Mouse (Mus musculus): ENCODE measurements around the gene Fbxl15. TPM values are rescaled to one million over a fixed set of nuclear protein-coding genes. Genes with fewer than 3 reads are reported as not detected.
A peak's percentile ranks its signal among the peaks of the same experiment; 100 is the strongest.

Fbxl15 gene
- total and polyA plus RNA-seq, 2 experiments from 2014 or later: 55.2 to 57.8 TPM

DNA sequence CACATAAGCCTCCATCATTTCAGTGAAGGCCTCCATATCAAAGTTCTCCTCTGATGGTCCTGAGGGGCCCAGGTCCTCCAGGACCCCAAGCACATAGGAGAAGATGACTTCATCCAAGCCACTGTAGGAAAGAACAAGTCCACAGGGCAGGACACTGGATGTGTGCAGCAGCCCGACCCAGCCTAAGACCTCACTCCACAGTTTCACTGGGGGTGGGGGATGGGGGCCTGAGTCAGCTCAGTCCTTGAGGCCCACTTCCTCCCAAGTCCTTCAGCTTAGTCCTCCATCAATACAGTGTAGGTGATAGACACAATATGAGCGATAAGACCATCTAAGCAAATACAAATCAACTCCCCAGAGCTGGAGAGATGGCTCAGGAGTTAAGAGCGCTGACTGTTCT lies 4.0 kb downstream of the Fbxl15 start:
- no peak overlapping the region for H3K9ac ChIP-seq (replicated peaks; ENCODE audit: low read length, poor library complexity, severe bottlenecking)
- TF ChIP-seq CTCF (IDR thresholded peaks at IDR 0.05): no peak
- H3K4me1 ChIP-seq (ENCODE audit: insufficient read depth, low read length): no peaks in the 10 kb centered on the region; the same call in 1 of the 2 replicates
- no peak for DNase-seq (ENCODE audit: low spot score)
- H3K27me3 ChIP-seq (ENCODE audit: insufficient read depth, low read length): no peaks in the 10 kb centered on the region
- H3K4me2 ChIP-seq (ENCODE audit: low read depth, low read length, poor library complexity, severe bottlenecking): no peak overlapping the region
- H3K36me3 ChIP-seq (ENCODE audit: insufficient read depth, low read length): peaks cover 26% of the 10 kb centered on the region
- no peak for ATAC-seq (ENCODE audit: low FRiP score)
- no peaks in the 10 kb centered on the region for H3K9me3 ChIP-seq (ENCODE audit: low read length)
- no peak overlapping the region for H3K4me3 ChIP-seq (ENCODE audit: low read depth, low read length)
- no peak overlapping the region for H3K27ac ChIP-seq (ENCODE audit: low read depth, low read length)
- WGBS: 87% methylated on average over 3 of the region's 3 CpGs

DNA sequence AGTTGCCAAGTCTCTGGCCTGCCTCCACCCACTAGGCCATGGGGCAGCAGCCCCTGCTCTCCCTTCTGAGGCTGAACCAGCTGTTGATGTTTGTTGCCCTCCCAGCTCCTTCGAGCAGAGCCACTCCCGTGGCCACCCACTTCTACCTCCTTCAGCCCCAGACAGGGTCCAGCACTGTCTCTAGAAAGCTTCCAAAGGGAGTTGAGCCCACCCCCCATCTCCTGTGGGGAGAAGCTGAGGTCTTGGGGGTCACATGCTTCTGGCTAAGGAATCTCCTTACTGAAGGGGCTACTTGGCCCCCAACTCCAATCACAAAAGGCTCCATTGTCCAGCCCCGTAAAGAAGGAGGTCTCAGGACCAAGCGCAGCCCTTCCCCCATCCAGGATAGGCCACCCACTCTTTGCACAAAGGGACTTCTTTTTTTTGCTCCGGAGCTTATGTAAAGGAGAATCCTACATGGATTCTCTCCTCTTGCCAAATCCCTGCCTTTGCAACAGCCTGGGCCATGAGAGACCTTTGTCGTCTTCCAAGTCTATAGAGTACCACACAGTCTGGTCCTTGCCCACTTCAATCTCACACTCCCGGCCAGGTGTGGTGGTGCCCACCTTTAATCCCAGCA lies 4.8 kb downstream of the Fbxl15 start:
- H3K27me3 ChIP-seq (ENCODE audit: insufficient read depth, low read length): no peaks in the 10 kb centered on the region
- TF ChIP-seq CTCF (IDR thresholded peaks at IDR 0.05): no peak
- H3K4me2 ChIP-seq (ENCODE audit: low read depth, low read length, poor library complexity, severe bottlenecking): no peak overlapping the region
- peaks cover 26% of the 10 kb centered on the region for H3K36me3 ChIP-seq (ENCODE audit: insufficient read depth, low read length)
- ATAC-seq (ENCODE audit: low FRiP score): no peak
- H3K4me1 ChIP-seq (ENCODE audit: insufficient read depth, low read length): peaks cover 8% of the 10 kb centered on the region
- no peak overlapping the region for H3K9ac ChIP-seq (replicated peaks; ENCODE audit: low read length, poor library complexity, severe bottlenecking)
- no peak overlapping the region for H3K27ac ChIP-seq (ENCODE audit: low read depth, low read length)
- H3K4me3 ChIP-seq (ENCODE audit: low read depth, low read length): no peak overlapping the region
- no peak for DNase-seq (ENCODE audit: low spot score)
- WGBS: 34% methylated on average over 7 of the region's 7 CpGs
- H3K9me3 ChIP-seq (ENCODE audit: low read length): no peaks in the 10 kb centered on the region

DNA sequence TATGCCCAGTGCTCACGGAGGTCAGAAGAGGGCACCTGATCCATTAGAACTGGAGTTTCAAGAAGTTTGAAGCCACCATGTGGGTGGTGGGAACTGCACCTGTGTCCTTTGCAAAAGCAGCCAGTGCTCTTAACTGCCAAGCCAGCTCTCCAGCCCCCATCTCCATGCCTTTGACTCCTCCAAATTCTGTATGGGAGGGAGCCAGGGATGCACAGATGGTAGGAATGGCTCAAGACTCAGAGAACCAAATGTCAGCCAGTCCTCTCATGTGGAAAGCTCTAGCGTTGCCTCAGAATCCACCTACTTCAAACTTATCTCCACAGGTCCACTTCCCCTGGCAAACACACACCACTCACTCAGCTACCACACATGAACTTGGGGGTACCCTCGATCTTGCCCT lies 5.9 kb downstream of the Fbxl15 start:
- 91% methylated on average over 3 of the region's 3 CpGs for WGBS
- no peak overlapping the region for H3K9ac ChIP-seq (replicated peaks; ENCODE audit: low read length, poor library complexity, severe bottlenecking)
- TF ChIP-seq CTCF (IDR thresholded peaks at IDR 0.05): no peak
- peaks cover 26% of the 10 kb centered on the region for H3K36me3 ChIP-seq (ENCODE audit: insufficient read depth, low read length)
- H3K4me2 ChIP-seq (ENCODE audit: low read depth, low read length, poor library complexity, severe bottlenecking): no peak overlapping the region
- peaks cover 8% of the 10 kb centered on the region for H3K4me1 ChIP-seq (ENCODE audit: insufficient read depth, low read length)
- no peaks in the 10 kb centered on the region for H3K9me3 ChIP-seq (ENCODE audit: low read length)
- no peak for ATAC-seq (ENCODE audit: low FRiP score)
- no peak overlapping the region for H3K4me3 ChIP-seq (ENCODE audit: low read depth, low read length)
- H3K27ac ChIP-seq (ENCODE audit: low read depth, low read length): no peak overlapping the region
- no peaks in the 10 kb centered on the region for H3K27me3 ChIP-seq (ENCODE audit: insufficient read depth, low read length)
- DNase-seq (ENCODE audit: low spot score): no peak

DNA sequence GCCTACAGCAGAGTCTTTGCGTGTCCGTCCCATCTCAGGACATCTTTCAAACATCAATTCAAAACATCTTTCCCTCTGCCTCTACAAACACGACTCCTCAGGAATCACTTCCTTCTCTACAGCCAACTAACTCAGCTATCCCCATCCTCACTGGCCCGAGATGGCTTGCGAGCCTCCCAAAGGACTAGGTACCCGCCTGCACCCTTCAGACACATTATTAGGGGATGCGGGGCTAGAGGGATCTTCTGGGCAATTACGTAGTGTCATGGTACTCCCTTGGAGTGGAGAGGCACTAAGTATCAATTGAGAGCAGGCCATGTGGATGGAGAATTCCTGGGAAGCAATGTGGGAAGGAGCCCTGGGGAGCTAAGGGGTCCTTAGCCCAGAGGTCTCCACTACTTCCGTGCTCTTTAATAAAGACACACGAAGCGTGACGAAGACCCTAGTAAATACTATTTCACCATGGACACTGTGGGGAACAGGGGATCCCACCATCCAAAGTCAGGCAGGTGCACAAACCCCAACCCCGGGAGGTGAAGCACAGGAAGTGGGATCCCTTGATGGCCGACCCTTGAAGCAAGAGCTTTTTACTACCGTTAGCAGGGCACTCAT lies 9.8 kb downstream of the Fbxl15 start:
- no peaks in the 10 kb centered on the region for H3K9me3 ChIP-seq (ENCODE audit: low read length)
- peak overlapping the region; percentile 77 for H3K9ac ChIP-seq (replicated peaks; ENCODE audit: low read length, poor library complexity, severe bottlenecking)
- H3K4me2 ChIP-seq (ENCODE audit: low read depth, low read length, poor library complexity, severe bottlenecking): peak overlapping the region; percentile 85
- no peaks in the 10 kb centered on the region for H3K27me3 ChIP-seq (ENCODE audit: insufficient read depth, low read length)
- H3K27ac ChIP-seq (ENCODE audit: low read depth, low read length): peak overlapping the region; percentile 85
- no peaks in the 10 kb centered on the region for H3K36me3 ChIP-seq (ENCODE audit: insufficient read depth, low read length)
- 25% methylated on average over 15 of the region's 15 CpGs for WGBS
- no peak for DNase-seq (ENCODE audit: low spot score)
- H3K4me3 ChIP-seq (ENCODE audit: low read depth, low read length): peak overlapping the region; percentile 74
- peaks cover 14% of the 10 kb centered on the region for H3K4me1 ChIP-seq (ENCODE audit: insufficient read depth, low read length)
- no peak for TF ChIP-seq CTCF (IDR thresholded peaks at IDR 0.05)
- ATAC-seq (ENCODE audit: low FRiP score): peak; percentile 2; the same call in 1 of the 2 replicates

DNA sequence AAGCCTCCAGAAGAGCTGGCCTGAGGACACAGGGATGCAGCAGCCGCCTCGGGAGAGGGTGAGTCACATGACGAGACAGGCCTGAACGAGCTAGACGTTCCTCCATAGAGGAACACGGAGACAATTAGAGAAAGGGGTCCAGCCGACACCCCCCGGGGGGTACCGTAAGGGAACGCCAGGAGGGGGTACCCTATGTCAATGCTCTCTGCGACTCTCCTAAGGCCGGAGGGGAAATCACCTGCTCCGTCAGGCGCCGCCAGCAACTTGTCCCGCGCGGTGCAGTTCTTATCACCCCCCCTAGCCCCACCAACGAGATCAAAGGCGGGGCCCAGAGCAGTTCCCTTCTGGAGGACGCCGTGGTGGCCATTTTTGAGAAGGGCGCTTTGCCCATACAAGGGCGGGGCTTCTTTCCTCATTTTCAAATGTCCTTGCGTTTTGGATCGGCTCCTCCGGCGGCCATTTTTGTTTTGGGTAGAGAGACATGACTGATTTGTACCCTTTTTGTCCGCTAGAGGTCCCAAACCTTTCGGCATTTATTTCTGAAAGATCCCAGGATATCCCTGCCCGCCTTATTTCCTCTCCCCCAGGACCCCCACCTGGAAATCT lies 10.4 kb downstream of the Fbxl15 start, which contains the start of gene Cuedc2:
Gene Cuedc2, minus strand, starts transcription at position 372 of the 606 bp plus-strand sequence.
- DNase-seq (ENCODE audit: low spot score): peak; percentile 97
- H3K9me3 ChIP-seq (ENCODE audit: low read length): no peaks in the 10 kb centered on the region
- peak within 1 kb of the TSS; percentile 74 for H3K4me3 ChIP-seq (ENCODE audit: low read depth, low read length)
- TF ChIP-seq CTCF (IDR thresholded peaks at IDR 0.05): peak; percentile 82
- no peaks in the 10 kb centered on the region for H3K27me3 ChIP-seq (ENCODE audit: insufficient read depth, low read length)
- under 1% methylated on average over 28 of the region's 31 CpGs for WGBS
- H3K4me2 ChIP-seq (ENCODE audit: low read depth, low read length, poor library complexity, severe bottlenecking): peak within 1 kb of the TSS; percentile 85
- H3K27ac ChIP-seq (ENCODE audit: low read depth, low read length): peak within 1 kb of the TSS; percentile 85
- peak within 1 kb of the TSS; percentile 77 for H3K9ac ChIP-seq (replicated peaks; ENCODE audit: low read length, poor library complexity, severe bottlenecking)
- peaks cover 14% of the 10 kb centered on the region for H3K4me1 ChIP-seq (ENCODE audit: insufficient read depth, low read length)
- H3K36me3 ChIP-seq (ENCODE audit: insufficient read depth, low read length): no peaks in the 10 kb centered on the region
- peak; percentile 86 for ATAC-seq (ENCODE audit: low FRiP score)

DNA sequence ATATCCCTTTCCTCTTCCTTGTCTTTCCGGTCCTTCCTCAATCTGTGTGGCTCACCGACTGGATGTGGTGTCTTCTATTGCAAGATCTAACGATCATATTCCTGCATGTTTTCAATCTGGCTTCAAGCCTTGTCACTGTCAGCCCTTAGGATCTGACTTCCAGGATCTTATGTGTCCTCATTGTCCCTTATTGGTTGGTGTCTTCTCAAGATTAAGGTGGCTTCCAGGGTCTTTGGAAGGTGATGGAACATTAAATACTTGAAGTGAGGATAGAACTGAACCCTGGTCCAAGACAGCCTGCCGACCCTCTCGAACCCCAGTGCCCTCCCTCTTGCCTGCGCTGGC lies 10.9 kb downstream of the Fbxl15 start:
- Histone ChIP-seq H3K4me3 (ENCODE audit: low read depth, low read length) (peak overlapping the region; percentile 74; the same call in 1 of the 2 replicates), H3K4me1 (ENCODE audit: insufficient read depth, low read length) (peaks cover 14% of the 10 kb centered on the region), H3K4me2 (ENCODE audit: low read depth, low read length, poor library complexity, severe bottlenecking) (peak overlapping the region; percentile 85), H3K36me3 (ENCODE audit: insufficient read depth, low read length) (no peaks in the 10 kb centered on the region), H3K27me3 (ENCODE audit: insufficient read depth, low read length) (no peaks in the 10 kb centered on the region), H3K27ac (ENCODE audit: low read depth, low read length) (peak overlapping the region; percentile 62), H3K9me3 (ENCODE audit: low read length) (no peaks in the 10 kb centered on the region), H3K9ac (replicated peaks; ENCODE audit: low read length, poor library complexity, severe bottlenecking) (0 out of 2 replicates have a peak overlapping the region, but pooled peaks have one; percentile 15)
- ATAC-seq (ENCODE audit: low FRiP score): peak; percentile 9; the same call in 1 of the 2 replicates
- no peak for TF ChIP-seq CTCF (IDR thresholded peaks at IDR 0.05)
- no peak for DNase-seq (ENCODE audit: low spot score)
- WGBS: 48% methylated on average over 6 of the region's 6 CpGs

Data from midbrain, postnatal 0 days (tissue).